Mouse (Mus musculus) stomach, postnatal 0 days (tissue): ENCODE measurements at regions not wholly inside any gene's neighbourhood (a gene's known extent, or its start where the extent isn't known, plus 50 kb on each side); places are given as distances from the start of the nearest gene placed in this dataset.

Experiments
- CTCF ChIP-seq: IDR thresholded peaks from 2 replicates; pipeline ENCODE4 v1.5.1; 2016; ENCODE audit warnings: antibody characterized with exemption, low read depth, mild to moderate bottlenecking, moderate library complexity
- EP300 ChIP-seq: optimal IDR thresholded peaks from 2 replicates; pipeline ENCODE3; 2016; ENCODE audit warnings: antibody characterized with exemption

DNA sequence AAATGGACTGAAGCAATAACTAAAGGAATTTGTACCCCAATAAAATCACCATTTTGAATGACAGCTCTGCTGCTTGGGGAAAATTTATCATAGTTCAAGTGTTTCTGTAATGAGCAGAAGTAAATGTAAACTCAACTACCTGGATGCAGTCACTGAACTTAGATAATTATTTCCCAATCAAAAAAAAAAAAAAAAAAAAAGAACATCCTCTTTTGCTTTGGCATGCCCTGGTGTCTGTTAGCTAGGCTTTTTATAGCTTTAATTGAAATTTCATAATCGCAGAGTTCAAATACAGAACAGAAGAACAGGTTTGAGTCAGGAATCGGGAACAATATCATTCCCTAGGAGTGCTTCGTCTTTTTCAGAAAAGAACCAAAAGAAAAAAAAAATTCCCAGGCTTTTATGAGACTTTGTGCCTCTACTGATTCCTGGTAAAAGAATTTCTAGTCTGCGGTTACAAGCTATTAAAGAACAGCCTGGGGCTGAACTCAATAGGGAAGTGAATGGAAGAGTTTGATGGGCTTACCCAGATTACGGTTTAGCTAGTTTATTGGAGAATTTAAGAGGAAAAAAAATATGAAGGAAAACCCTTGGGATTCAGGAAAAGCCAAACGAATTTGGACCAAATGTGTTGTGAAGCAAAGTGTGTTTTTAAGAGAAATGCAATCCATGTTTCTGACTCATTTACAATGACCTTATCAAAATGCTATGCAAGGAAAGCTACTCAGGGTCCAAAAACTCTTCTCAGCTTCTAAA is 1102.0 kb upstream of the Cited2 start:
- TF ChIP-seq EP300 (no peak), CTCF (no peak)
